Mouse (Mus musculus) left cerebral cortex, postnatal 14 days (tissue): ENCODE results near the gene Strn3. TPM values are rescaled to one million over a fixed set of nuclear protein-coding genes. Genes with fewer than 3 reads are reported as not detected.

Experiments
- DNase-seq, 2 experiments: peaks; one replicate each; pipeline ENCODE4 v3.0.0; 2021 to 2022; ENCODE audit warnings: low spot score in 2 of 2, mixed read lengths in 1 of 2
- intact Hi-C: fragments of 180-260 bp; cut with DNase I; formaldehyde crosslinking; loops from one replicate; pipeline ENCODE4 v1.15.1; 2025
- total RNA-seq, 2 experiments: library from RNA; stranded (reverse); gene quantifications; 2 replicates each; pipeline ENCODE4 v1.2.3; 2021

Strn3 gene
- total RNA-seq, 2 experiments from 2014 or later: 75.9 to 77.6 TPM

- intact Hi-C loops: no loop called here
- DNase-seq: no peak
Measured at GRCm38 (mm10) chr12:51561416-51561815, 130.3 kb downstream of the Strn3 start.

Other genes starting within 250 kb of the Strn3 start
- 10 to 100 TPM; 31.4 to 42.6 TPM for gene Coch, start 98.6 kb downstream of the Strn3 start, total RNA-seq
- gene Ap4s1, start 864 bp downstream of the Strn3 start, total RNA-seq: 10 to 100 TPM; 43.8 to 45.8 TPM
- 10 to 100 TPM; 83.8 to 88.8 TPM for gene Hectd1, start 137.6 kb upstream of the Strn3 start, total RNA-seq